Mouse (Mus musculus) retina, embryonic 14.5 days (tissue): ENCODE data around the gene Gata5.

Experiments
- DNase-seq: peaks from one replicate; pipeline ENCODE4 v3.0.0-alpha.2; 2015; ENCODE audit warnings: low spot score

Gata5 gene

DNA sequence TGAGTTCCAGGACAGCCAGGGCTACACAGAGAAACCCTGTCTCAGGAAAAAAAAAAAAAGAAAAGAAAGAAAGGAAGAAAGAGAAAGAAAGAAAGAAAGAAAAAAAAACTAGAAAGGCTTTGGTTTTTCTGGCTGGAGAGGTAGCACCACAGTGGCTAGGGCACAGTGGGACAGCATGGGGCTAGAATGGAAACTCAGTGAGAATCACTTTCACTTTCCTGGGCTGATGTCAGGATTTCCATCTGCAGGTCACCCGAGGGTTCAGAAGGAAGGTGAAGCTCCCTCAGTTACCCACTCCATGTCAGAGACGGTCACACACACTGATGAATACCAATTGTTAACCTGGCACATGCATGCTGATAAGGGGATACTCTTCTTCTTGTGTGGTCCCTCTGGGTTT is 26.8 kb downstream of the Gata5 start:
- DNase-seq: no peak

DNA sequence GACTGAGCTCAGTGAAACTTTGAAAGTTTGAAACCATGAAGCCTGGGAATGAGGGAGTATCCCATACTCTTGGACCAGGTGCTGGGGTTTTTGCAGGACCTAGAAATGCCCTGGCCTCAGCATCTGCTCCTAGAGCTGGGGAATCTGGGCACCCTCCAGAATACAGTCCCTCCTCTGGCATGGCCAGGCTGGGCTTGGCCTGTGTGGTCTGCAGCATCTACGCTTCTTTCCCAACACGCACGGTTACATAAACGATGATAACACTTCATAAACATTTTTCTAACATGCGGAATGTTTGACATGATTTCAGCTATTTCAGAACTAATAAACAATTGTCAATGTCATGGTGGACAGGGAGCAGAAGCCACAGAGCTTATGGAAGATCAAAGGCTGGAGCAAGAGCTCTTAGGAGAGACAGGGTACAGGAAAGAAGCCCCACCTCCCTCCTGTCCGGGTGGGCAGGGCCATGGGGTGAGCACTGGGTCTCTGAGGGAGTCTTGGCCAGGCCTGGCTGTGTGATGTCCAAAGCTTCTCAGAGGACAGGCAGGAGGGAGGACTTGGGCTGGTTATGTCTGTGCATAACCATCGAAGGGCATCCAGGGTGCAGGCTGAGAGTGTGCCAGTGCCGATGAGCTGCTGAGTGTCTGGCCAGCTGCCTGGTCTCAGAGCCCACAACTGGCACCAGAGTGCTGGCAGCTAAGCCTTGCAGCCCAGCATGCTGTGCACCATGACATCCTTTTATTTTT is 27.9 kb downstream of the Gata5 start:
- DNase-seq: no peak

DNA sequence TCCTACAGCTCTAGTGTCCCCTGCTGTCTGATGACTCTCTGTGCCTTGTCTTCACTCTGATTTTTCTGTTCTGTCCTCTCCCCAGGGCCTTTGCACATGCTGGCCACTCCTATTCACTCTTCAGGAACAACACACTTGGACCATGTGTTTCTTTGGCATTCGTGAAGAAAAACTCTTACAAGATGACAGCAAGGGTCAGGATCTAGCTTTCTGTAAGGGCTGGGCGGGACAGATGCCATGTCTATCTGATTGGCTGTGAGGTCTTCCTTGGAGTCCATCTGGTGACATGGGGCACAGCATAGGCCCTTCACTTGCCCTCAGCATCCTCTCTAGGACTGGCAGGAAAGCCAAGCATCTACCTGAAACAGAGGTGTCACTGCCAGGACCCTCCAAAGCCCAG is 28.5 kb downstream of the Gata5 start:
- no peak for DNase-seq

GRCm38 (mm10) chr2:180305490-180305889 is 29.0 kb downstream of the Gata5 start:
- DNase-seq: no peak

DNA sequence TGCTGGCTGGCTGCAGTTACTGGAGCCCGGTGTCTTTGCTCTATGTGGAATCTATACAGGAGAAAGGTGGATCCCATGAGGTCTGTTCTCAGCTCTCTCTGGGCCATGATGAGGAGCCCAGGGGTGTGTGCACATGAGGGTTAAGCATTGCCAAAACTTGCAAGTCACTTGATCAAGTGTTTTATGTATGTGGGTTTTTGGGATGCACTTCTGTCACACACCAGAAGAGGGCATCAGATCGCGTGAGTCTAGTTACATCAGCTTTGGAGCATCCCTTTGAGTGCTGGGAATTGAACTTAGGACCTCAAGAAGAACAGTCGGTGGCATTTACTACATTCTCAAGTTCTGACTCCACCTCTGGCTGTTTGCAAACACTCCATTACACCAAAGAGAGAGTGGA is 29.9 kb downstream of the Gata5 start:
- no peak for DNase-seq

DNA sequence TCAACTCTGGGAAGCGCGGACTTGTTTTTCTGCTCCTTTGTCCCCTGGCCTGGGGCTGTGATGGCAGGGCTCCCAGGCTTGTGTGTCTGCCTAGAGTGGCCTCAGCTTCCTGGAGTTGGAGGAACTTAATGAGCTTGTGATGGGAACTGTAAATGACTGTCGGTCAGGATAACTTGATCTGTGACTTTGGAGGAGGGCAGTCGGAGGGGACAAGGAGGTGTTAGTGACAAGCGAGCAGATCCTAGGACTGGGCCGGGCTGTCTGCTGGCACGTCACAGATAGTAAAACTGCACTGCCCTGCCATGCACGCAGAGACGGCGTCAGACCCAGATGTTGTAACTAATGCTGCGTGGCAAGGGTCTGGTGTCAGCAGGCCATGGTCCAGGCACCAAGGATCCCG is 31.0 kb downstream of the Gata5 start:
- no peak for DNase-seq

- DNase-seq: no peak
Observed at GRCm38 (mm10) chr2:180302201-180302600, 32.3 kb downstream of the Gata5 start.

DNA sequence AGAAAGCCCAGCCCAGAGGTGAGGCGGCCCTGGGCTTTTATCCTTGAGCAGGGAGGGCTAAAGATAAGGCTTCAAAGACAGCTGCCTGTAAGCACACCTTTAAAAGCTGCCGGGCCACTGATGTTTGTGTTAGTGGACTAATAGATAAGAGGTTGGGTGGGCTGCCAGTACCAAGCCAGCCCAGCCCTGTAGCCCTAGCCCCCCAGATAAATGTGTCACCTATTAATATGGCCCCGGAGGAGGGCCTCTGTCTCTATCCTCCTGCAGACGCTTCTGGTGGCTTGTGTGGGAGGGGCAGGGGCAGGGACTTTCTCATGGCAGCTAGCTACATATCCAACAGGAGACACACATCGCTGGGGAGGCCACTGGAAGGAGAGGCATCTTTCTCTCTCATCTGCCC is 33.7 kb downstream of the Gata5 start:
- DNase-seq: no peak

DNA sequence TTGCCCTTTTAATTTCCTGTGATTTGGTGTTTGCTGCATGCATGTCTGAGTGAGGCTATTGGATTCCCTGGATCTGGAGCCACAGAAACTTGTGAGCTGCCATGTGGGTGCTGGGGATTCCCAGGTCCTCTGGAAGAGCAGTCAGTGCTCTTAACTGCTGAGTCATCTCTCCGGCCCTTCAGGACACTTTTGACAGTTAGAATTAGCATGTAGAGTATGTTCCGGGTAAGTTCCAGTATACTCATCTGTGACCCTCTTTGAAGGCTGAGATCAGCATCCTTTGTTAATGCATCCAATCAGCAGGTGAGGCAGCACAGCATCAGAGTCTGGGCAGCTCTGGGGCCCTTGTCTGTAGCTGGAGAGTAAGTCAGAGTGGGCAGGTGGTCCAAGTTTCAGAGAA is 34.2 kb downstream of the Gata5 start:
- DNase-seq: no peak

DNA sequence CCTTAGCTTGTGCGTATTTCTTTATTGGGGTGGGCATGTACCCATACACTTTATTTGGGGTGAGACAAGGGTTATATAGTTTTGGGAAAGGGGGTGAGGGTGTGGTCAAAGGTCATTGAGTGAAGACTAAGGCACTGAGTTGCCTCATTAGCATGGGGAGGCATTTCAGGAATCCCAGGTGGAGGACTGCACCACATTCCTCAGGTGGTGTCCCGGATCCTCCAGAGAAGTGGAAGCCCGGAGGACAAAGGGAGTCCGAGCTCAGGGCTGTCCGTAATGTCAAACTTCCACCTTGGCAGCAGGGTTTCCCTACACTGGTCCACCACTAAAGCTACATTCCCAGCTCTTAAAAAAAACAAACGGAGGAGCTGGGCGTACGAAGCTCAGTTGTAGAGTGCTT is 41.6 kb downstream of the Gata5 start:
- no peak for DNase-seq

DNA sequence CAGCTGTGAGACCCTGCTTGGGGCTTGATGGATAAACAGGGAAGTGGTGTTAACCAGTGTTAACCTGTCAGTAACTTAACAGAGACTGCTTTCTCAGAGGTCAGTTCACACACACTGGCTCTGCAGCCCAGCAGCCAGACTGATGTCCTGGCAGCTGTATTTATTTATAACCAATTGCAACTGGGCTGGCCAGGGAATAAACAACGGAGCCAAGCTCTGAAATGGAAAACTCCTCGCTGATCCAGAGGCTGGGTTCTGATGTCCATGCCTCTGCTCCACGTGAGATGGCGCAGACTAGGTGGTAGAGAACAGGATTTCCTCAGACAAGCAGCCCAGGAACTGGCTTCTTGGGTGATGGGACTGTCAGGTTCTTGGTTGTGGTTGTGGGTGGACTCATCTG is 42.5 kb downstream of the Gata5 start:
- DNase-seq: no peak

DNA sequence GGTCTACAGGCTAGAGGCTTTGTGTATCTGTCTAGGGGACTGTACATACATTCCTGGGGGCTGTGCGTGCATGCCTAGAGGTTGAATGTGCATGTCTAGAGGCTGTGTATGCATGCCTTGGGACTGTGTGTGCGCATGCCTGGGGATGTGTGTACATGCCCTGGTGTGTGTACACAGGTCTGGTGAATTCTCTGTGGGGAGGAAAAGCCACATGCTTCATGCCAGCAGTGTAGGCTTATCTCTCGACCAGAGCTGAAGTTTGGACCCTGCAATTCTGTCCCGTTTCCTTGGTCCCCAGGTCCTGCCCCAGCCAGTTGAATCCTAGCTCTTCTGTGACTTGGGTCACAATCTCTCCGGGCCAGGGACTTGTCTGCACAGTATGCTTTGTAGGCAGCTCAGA is 42.9 kb downstream of the Gata5 start:
- DNase-seq: no peak

- DNase-seq: no peak
Observed at GRCm38 (mm10) chr2:180290503-180290902, 44.0 kb downstream of the Gata5 start.

DNA sequence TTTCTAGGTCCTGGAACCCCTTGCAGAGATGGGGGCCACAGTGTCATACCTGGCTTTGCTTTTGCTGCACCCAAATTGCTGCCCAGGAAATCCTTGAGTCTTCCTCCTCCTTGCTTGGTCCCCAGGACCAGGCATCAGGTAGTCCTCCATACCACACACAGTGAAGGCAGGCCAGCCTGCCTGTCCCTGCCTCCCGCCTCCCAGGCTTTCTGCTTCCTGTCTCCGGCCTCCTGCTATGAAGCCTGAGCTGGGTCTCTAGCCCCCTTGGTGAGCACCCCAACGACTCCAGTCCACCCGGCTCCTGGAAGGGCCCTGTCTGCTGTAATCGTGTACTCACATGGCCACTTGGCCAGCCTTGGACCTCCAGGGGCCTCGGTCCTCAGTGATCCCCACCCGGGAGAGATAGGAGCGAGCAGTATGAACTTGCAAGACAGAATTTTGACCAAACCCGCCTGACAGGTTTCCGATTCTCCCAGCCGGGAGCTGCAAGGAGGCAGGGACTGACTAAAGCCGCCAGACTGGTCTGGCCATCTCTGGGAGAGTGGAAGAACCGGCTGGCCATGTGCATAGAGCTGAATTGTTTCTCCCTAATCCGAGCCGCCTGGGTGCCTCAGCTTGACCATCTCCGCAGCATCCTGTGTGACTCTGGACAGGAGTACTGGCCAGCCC is 44.9 kb downstream of the Gata5 start, which contains the start of gene Rbbp8nl:
Gene Rbbp8nl (minus strand): TSS at position 440 of the 669 bp plus-strand sequence.
- no peak for DNase-seq

DNA sequence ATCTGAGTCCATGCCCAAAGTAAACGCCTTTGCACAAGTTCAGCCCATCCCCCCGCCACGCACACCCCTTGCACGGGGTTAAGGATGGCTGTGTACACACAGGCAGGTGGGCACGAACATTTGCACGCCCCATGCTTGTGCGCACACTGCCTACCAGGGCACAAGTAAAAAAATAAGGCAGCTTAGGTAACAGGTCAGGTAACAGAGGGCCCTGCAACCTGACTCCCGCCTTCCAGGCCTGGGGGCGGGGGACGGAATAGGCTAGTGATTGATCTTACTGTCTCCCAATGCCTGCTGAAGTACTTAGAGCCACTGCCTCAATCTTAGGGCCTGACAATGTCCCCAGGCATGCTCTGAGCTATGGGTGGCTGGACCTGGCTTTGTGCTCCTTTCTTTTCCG is 45.5 kb downstream of the Gata5 start:
- no peak for DNase-seq

DNA sequence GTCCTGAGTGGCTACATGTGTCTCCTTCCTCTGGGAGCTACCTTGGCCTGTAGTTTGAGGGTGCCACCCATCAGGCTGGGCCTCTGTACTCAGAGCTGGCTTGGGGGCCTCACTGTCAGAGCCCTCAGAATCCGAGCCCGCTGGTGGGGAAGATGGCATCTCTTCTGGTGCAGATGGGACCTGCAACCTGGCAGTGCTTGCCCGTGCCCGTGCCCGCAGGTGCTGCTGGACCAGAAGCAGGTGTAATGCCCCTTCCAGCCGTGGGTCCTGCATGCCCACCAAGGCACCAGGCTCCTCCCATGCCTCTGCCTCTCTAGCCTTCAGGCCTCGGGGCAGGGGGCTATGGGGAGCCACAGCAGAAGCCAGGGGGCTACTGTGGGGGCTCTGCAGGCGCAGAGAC is 55.2 kb downstream of the Gata5 start:
- DNase-seq: no peak

GRCm38 (mm10) chr2:180277773-180278320 is 56.7 kb downstream of the Gata5 start:
- no peak for DNase-seq

DNA sequence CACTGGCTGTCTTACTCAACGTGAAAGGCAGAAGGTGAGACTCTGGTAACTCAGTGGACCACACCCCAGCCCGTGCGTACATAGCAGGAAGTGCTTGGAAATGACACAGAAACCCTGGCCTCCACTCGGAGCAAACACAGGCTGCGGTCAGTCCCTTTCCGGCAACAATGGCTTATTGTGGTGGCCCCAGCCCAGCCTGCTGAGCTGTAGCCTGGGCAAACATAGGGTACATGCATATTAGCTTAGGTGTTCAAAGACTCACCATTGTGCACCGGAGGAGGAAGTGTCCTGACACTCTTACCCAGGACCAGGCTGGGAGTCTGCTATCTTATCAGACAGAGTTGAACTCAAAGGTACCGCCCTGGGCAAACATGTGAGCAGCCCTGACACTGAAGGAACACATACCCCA is 57.6 kb downstream of the Gata5 start:
- no peak for DNase-seq

- no peak for DNase-seq
Observed at GRCm38 (mm10) chr2:180276385-180276784, 58.1 kb downstream of the Gata5 start.

DNA sequence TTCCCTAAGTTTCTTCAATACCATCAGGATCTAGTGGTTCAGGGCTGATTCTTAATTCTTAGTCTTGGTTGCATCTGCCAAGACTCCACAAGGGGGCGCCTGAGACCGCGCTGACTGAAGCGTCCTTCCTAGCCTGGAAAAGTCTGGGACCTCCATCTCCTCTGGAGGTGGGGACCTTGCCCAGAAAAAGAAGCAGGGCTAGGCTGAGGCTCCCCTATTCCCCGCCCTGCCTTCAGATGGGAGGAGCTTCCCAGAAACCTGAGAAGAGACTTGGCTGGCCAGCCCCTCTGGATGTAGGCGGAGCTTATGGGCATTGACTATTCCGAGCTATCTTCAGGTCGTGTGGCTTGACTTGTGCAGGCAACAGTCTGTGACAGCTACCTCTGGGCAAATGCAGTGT is 58.7 kb downstream of the Gata5 start:
- DNase-seq: peak; percentile 94
